Mouse (Mus musculus) E14TG2a.4 (cell line): ENCODE data around the gene Cadm1.

Experiments
- H3K27me3 ChIP-seq: 2 replicates; pipeline ENCODE4 v1.6.1; 2014; ENCODE audit warnings: low read length, control low read depth; ENCODE audit not compliant: insufficient read depth
- H3K36me3 ChIP-seq: 2 replicates; pipeline ENCODE4 v1.6.1; 2014; ENCODE audit warnings: low read length, control low read depth; ENCODE audit not compliant: insufficient read depth
- H3K4me1 ChIP-seq: replicated peaks from 2 replicates; pipeline ENCODE4 v1.6.1; 2014; ENCODE audit warnings: low read depth, low read length, control low read depth
- H3K4me3 ChIP-seq: replicated peaks from 2 replicates; pipeline ENCODE4 v1.5.1; 2014; ENCODE audit warnings: mild to moderate bottlenecking, low read length
- H3K9me3 ChIP-seq: 2 replicates; pipeline ENCODE4 v1.6.1; 2014; ENCODE audit warnings: low read length, control low read depth
- CTCF ChIP-seq: conservative IDR thresholded peaks from 2 replicates; pipeline ENCODE4 v1.5.1; 2014; ENCODE audit warnings: low read length
- NANOG ChIP-seq: IDR thresholded peaks from 2 replicates; pipeline ENCODE4 v1.6.1; 2014; ENCODE audit warnings: borderline replicate concordance, low read length, mixed read lengths
- POU5F1 ChIP-seq: IDR thresholded peaks from 2 replicates; pipeline ENCODE4 v1.6.1; 2014; ENCODE audit warnings: low read length, borderline replicate concordance

Gene Cadm1

DNA sequence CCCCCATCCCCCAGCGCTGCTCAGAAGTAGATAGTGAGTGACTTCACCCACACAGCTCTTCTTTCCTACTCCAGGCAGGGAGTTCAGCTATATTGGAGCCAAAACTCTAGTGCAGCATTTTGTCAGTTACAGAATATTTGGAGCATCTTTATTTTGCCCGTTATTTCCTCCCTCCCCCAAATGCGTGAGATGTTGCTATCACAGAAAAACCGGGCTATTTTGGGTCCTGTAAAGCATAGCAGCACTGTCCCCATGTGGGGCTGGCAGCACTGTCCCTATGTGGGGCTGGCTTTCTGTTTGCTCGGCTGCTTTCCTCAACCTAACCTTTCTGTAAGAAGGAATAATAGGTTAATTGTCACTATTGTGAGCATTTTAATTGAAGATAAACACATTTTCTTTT lies 122.2 kb downstream of the Cadm1 start:
- peaks cover 13% of the 10 kb centered on the region for H3K4me1 ChIP-seq
- TF ChIP-seq POU5F1 (no peak), NANOG (no peak), CTCF (no peak)
- H3K27me3 ChIP-seq = no peaks in the 10 kb centered on the region
- no peaks in the 10 kb centered on the region for H3K36me3 ChIP-seq
- H3K9me3 ChIP-seq = no peaks in the 10 kb centered on the region
- H3K4me3 ChIP-seq = no peak overlapping the region

DNA sequence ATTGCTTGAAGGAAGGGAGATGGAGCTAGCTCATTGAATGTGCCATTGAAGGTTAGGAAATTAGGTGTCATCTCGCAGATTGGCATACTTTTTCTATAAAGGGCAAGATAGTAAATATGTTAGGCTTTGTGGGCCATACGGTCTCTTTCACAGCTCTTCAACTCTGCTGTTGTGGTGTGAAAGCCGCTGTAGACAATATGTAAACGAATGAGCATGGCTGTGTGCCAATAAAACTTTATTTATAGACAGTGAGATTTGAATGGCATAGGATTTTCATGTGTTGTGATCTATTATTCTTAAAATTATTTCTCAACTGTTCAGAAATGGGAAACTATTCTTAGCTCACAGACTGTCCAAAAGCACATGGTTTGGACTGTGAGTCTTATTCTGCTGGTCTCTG lies 123.0 kb downstream of the Cadm1 start:
- Histone ChIP-seq H3K9me3 (no peaks in the 10 kb centered on the region), H3K4me1 (peaks cover 13% of the 10 kb centered on the region), H3K36me3 (no peaks in the 10 kb centered on the region), H3K27me3 (no peaks in the 10 kb centered on the region), H3K4me3 (no peak overlapping the region)
- TF ChIP-seq NANOG = no peak
- TF ChIP-seq CTCF = no peak
- no peak for TF ChIP-seq POU5F1

DNA sequence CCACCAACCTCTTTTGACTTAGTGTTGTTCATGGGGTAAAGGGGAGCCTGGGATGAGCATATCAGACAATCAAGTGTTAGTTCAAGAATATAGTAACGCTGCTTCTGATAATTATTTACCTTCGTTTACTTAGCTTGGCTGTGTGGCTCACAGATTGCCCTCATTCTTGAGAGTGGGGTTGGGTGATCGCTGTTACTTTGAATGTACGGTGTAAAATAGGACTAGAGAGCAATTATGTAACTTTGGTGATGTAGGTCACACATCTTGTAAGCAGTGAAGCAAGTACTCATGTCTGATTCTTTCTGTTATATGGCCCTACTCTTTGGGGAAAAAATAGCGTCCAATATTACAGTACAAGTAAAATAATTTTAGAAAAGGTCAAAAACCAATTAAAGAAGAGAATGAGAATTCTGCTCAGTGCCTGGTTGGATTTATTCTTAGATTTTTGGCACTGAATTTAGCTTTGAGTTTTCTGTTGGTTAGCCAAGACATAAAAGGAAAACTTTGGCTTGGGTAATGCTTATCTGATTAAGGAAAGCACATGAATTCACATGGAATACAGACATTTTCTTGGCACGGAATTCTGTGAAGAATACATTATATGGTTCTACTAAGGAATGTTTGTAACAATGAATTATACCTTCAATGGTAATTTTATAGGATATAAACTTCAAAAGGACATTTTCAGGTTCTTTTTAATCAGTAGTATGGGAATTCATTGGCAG lies 129.6 kb downstream of the Cadm1 start:
- Histone ChIP-seq H3K4me3 (no peak overlapping the region), H3K36me3 (peaks cover 12% of the 10 kb centered on the region; the same call in 1 of the 2 replicates), H3K9me3 (peaks cover 23% of the 10 kb centered on the region), H3K4me1 (no peaks in the 10 kb centered on the region), H3K27me3 (no peaks in the 10 kb centered on the region)
- TF ChIP-seq CTCF (no peak), POU5F1 (no peak), NANOG (no peak)

DNA sequence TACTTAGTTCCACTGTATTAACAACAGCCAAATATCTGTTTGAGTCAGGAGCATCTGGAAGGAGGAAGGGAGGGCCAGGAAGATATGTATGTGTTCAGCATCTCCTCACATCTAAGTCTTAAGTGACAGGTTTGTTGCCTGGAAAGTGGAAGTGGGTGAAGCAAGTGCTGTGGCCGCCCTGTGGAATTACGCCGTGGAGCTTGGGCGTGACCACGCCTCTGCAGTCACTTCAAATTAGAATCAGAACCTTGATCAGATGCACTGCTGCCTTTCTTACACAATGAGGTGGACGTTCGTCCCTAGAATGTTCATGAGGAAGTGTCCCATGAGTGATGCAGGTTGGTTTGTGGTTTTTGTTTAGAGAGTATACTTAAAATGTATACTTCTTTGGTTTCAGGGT lies 131.6 kb downstream of the Cadm1 start:
- Histone ChIP-seq H3K4me3 (no peak overlapping the region), H3K36me3 (peaks cover 12% of the 10 kb centered on the region; the same call in 1 of the 2 replicates), H3K27me3 (no peaks in the 10 kb centered on the region), H3K9me3 (peaks cover 23% of the 10 kb centered on the region), H3K4me1 (no peaks in the 10 kb centered on the region)
- TF ChIP-seq NANOG = no peak
- no peak for TF ChIP-seq POU5F1
- TF ChIP-seq CTCF = no peak

DNA sequence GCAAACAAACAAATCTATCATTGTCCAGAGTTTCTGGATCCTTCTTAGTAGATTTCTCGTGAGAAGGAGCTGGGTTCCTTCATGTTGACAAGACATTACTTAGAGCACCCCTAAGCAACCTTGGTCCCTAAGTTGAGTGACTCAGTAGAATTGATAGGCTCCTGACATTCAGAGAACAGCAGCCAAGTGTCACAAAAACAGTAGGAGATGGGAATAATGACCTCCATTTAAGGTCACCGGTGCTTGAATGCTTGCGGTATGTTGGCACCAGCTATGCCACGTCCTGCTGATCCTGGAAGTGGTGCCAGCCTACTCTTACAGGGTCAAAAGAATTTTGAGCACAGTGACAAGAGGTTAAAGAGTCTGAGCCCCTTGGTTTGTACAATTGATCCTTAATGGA lies 139.2 kb downstream of the Cadm1 start:
- Histone ChIP-seq H3K36me3 (no peaks in the 10 kb centered on the region; the same call in 1 of the 2 replicates), H3K27me3 (no peaks in the 10 kb centered on the region), H3K9me3 (no peaks in the 10 kb centered on the region), H3K4me1 (no peaks in the 10 kb centered on the region), H3K4me3 (no peak overlapping the region)
- TF ChIP-seq POU5F1 = no peak
- no peak for TF ChIP-seq CTCF
- TF ChIP-seq NANOG = no peak

DNA sequence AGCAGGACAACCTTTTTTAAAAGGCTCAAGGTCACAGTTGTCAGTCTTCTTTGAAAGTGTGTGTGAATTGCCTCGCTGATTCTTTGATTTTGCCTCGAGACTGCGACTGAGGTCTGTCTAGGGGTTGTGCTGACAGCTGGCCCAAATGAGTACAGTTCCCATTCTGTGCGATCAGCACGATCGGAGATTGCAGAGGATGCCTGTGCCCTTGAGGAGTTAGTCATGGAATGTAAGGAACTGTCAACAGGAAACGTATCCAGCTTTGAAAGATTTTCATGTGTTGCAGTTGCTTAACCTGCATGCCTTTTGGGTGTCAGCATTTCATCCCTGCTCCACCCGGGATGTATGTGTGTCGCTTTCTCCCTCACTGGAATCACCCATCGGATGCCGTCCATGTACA lies 141.6 kb downstream of the Cadm1 start:
- Histone ChIP-seq H3K36me3 (no peaks in the 10 kb centered on the region), H3K4me3 (no peak overlapping the region), H3K27me3 (no peaks in the 10 kb centered on the region), H3K9me3 (no peaks in the 10 kb centered on the region), H3K4me1 (no peaks in the 10 kb centered on the region)
- TF ChIP-seq CTCF = no peak
- TF ChIP-seq POU5F1 = no peak
- TF ChIP-seq NANOG = no peak

DNA sequence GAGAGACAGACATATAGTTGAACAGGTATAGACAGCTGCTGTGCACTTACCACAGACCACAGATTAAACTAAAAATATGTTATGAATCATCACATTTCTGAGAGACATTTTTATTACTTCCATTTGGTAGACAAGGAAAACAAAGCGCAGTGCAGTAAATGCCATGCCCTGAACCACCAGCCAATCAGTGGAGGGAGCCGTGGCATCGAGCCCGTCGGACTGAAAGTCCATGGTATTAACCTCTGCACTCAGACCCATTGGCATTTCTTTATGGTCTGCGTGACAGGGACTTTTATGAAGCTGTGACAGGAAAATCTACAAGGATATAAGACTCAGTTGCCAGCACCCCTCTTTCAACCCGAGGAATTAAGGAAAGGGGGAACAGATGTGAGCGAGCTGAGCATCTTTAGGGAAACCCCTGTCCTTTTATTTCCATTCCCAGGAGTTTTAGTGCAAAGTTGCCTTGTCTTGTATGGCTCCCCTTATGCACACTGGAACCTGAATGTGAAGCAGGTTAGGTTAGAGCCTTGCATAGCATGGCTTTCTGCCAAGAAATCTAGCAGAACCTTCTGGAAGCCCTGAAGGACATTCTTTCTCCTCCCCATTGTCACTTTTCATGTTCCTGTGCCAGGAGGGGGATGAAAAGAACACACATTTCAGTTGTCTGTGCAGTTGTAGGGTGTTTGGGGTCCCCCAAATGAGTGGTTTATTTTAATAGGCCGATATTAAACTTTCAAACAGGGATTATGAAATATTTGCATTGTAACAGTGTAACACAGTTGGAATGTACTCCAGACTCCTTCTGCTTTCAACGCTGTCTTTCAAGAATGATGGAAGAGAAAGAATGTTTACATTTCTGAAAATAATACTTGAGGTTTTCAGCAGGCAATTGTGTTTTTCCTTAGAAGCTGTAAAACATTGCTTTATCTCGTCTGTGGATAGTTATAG lies 145.1 kb downstream of the Cadm1 start:
- no peaks in the 10 kb centered on the region for H3K9me3 ChIP-seq
- no peaks in the 10 kb centered on the region for H3K36me3 ChIP-seq
- TF ChIP-seq NANOG = no peak
- no peak for TF ChIP-seq POU5F1
- no peak for TF ChIP-seq CTCF
- no peak overlapping the region for H3K4me3 ChIP-seq
- no peaks in the 10 kb centered on the region for H3K27me3 ChIP-seq
- no peaks in the 10 kb centered on the region for H3K4me1 ChIP-seq

DNA sequence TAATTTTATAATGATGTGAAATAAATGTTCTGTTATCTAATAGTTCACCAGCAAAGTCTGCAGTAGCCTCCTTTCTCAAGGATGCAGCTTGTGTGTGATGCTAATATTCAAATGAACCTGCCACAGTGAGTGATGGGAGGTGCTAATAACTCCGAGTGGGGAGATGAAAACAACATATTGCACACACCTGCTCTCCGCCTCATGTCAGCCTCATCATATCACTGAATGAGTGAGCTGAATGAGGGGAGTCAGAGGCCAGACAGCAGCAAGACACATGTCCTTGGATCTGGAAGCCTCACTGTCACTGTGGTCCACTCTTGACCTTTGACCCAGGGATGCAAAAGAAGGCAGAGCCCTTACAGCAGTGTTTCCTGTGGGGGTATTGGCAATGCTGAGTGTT lies 156.9 kb downstream of the Cadm1 start:
- Histone ChIP-seq H3K4me1 (0 out of 2 replicates have a peak, but pooled peaks cover 4% of the 10 kb centered on the region), H3K4me3 (no peak overlapping the region), H3K27me3 (no peaks in the 10 kb centered on the region), H3K36me3 (no peaks in the 10 kb centered on the region), H3K9me3 (no peaks in the 10 kb centered on the region)
- TF ChIP-seq POU5F1 (no peak), CTCF (no peak), NANOG (no peak)
